Mouse (Mus musculus): ENCODE results near the gene Gli3. TPM values are rescaled to one million over a fixed set of nuclear protein-coding genes. Genes with fewer than 3 reads are reported as not detected.

Gli3 gene
- polyA plus RNA-seq, 2 experiments: 33.4 to 42.6 TPM

GRCm38 (mm10) chr13:15487334-15487733 is 24.3 kb downstream of the Gli3 start:
- no peaks in the 10 kb centered on the region for H3K27me3 ChIP-seq (ENCODE audit: control insufficient read depth, insufficient read depth, low read length)
- peaks cover 32% of the 10 kb centered on the region for H3K4me1 ChIP-seq (ENCODE audit: control insufficient read depth, insufficient read depth, low read length)
- H3K4me3 ChIP-seq (replicated peaks; ENCODE audit: low read length): no peak overlapping the region
- H3K4me2 ChIP-seq (replicated peaks; ENCODE audit: low read depth, low read length, severe bottlenecking): no peak overlapping the region
- DNase-seq (ENCODE audit: low spot score): no peak
- H3K36me3 ChIP-seq (ENCODE audit: control insufficient read depth, insufficient read depth, low read length): 0 out of 2 replicates have a peak, but pooled peaks cover 8% of the 10 kb centered on the region
- ATAC-seq (ENCODE audit: low FRiP score, low read depth): no peak
- no peak for TF ChIP-seq POLR2A (IDR thresholded peaks at IDR 0.05; ENCODE audit: borderline replicate concordance, extremely low read depth, insufficient read depth, insufficient read length)
- H3K9ac ChIP-seq (ENCODE audit: low read depth, low read length, severe bottlenecking): no peak overlapping the region
- H3K27ac ChIP-seq (replicated peaks; ENCODE audit: low read depth, low read length): no peak overlapping the region
- no peaks in the 10 kb centered on the region for H3K9me3 ChIP-seq (ENCODE audit: control insufficient read depth, low read length)
- 13% methylated on average over 7 of the region's 7 CpGs for WGBS

- 33% methylated on average over 1 of the region's 1 CpGs for WGBS
- H3K4me2 ChIP-seq (replicated peaks; ENCODE audit: low read depth, low read length, severe bottlenecking): no peak overlapping the region
- peaks cover 32% of the 10 kb centered on the region for H3K4me1 ChIP-seq (ENCODE audit: control insufficient read depth, insufficient read depth, low read length)
- H3K9me3 ChIP-seq (ENCODE audit: control insufficient read depth, low read length): no peaks in the 10 kb centered on the region
- no peak overlapping the region for H3K27ac ChIP-seq (replicated peaks; ENCODE audit: low read depth, low read length)
- TF ChIP-seq POLR2A (IDR thresholded peaks at IDR 0.05; ENCODE audit: borderline replicate concordance, extremely low read depth, insufficient read depth, insufficient read length): no peak
- no peak overlapping the region for H3K9ac ChIP-seq (ENCODE audit: low read depth, low read length, severe bottlenecking)
- no peaks in the 10 kb centered on the region for H3K27me3 ChIP-seq (ENCODE audit: control insufficient read depth, insufficient read depth, low read length)
- H3K4me3 ChIP-seq (replicated peaks; ENCODE audit: low read length): no peak overlapping the region
- DNase-seq (ENCODE audit: low spot score) (no peak), ATAC-seq (ENCODE audit: low FRiP score, low read depth) (no peak)
- 0 out of 2 replicates have a peak, but pooled peaks cover 13% of the 10 kb centered on the region for H3K36me3 ChIP-seq (ENCODE audit: control insufficient read depth, insufficient read depth, low read length)
Observed at GRCm38 (mm10) chr13:15488065-15488464, 25.0 kb downstream of the Gli3 start.

- DNase-seq (ENCODE audit: low spot score) (no peak), ATAC-seq (ENCODE audit: low FRiP score, low read depth) (no peak; the same call in 1 of the 2 replicates)
- H3K4me3 ChIP-seq (replicated peaks; ENCODE audit: low read length): no peak overlapping the region
- H3K9ac ChIP-seq (ENCODE audit: low read depth, low read length, severe bottlenecking): no peak overlapping the region
- H3K27me3 ChIP-seq (ENCODE audit: control insufficient read depth, insufficient read depth, low read length): no peaks in the 10 kb centered on the region
- H3K9me3 ChIP-seq (ENCODE audit: control insufficient read depth, low read length): no peaks in the 10 kb centered on the region
- 22% methylated on average over 4 of the region's 4 CpGs for WGBS
- no peak for TF ChIP-seq POLR2A (IDR thresholded peaks at IDR 0.05; ENCODE audit: borderline replicate concordance, extremely low read depth, insufficient read depth, insufficient read length)
- H3K36me3 ChIP-seq (ENCODE audit: control insufficient read depth, insufficient read depth, low read length): 0 out of 2 replicates have a peak, but pooled peaks cover 4% of the 10 kb centered on the region
- H3K4me2 ChIP-seq (replicated peaks; ENCODE audit: low read depth, low read length, severe bottlenecking): no peak overlapping the region
- peaks cover 31% of the 10 kb centered on the region for H3K4me1 ChIP-seq (ENCODE audit: control insufficient read depth, insufficient read depth, low read length)
- H3K27ac ChIP-seq (replicated peaks; ENCODE audit: low read depth, low read length): no peak overlapping the region
Observed at GRCm38 (mm10) chr13:15495820-15496219, 32.8 kb downstream of the Gli3 start.

- DNase-seq (ENCODE audit: low spot score): no peak
- peaks cover 27% of the 10 kb centered on the region for H3K4me1 ChIP-seq (ENCODE audit: control insufficient read depth, insufficient read depth, low read length)
Observed at GRCm38 (mm10) chr13:15498338-15498737, 35.3 kb downstream of the Gli3 start.

GRCm38 (mm10) chr13:15510925-15511324 is 47.9 kb downstream of the Gli3 start:
- H3K4me3 ChIP-seq (replicated peaks; ENCODE audit: low read length): no peak overlapping the region
- H3K4me1 ChIP-seq (ENCODE audit: control insufficient read depth, insufficient read depth, low read length): peaks cover 21% of the 10 kb centered on the region
- no peak overlapping the region for H3K27ac ChIP-seq (replicated peaks; ENCODE audit: low read depth, low read length)
- no peak for TF ChIP-seq POLR2A (IDR thresholded peaks at IDR 0.05; ENCODE audit: borderline replicate concordance, extremely low read depth, insufficient read depth, insufficient read length)
- H3K4me2 ChIP-seq (replicated peaks; ENCODE audit: low read depth, low read length, severe bottlenecking): no peak overlapping the region
- no peaks in the 10 kb centered on the region for H3K27me3 ChIP-seq (ENCODE audit: control insufficient read depth, insufficient read depth, low read length)
- H3K36me3 ChIP-seq (ENCODE audit: control insufficient read depth, insufficient read depth, low read length): no peaks in the 10 kb centered on the region
- no peak for ATAC-seq (ENCODE audit: low FRiP score, low read depth)
- no peaks in the 10 kb centered on the region for H3K9me3 ChIP-seq (ENCODE audit: control insufficient read depth, low read length)
- DNase-seq (ENCODE audit: low spot score): no peak
- H3K9ac ChIP-seq (ENCODE audit: low read depth, low read length, severe bottlenecking): no peak overlapping the region

More at GRCm38 (mm10) chr13:15498338-15498737, 35.3 kb downstream of the Gli3 start:
- no peak for ATAC-seq (ENCODE audit: low FRiP score, low read depth)
- WGBS: 68% methylated on average over 4 of the region's 4 CpGs
- no peaks in the 10 kb centered on the region for H3K9me3 ChIP-seq (ENCODE audit: control insufficient read depth, low read length)
- no peak overlapping the region for H3K27ac ChIP-seq (replicated peaks; ENCODE audit: low read depth, low read length)
- H3K36me3 ChIP-seq (ENCODE audit: control insufficient read depth, insufficient read depth, low read length): no peaks in the 10 kb centered on the region
- no peak overlapping the region for H3K4me2 ChIP-seq (replicated peaks; ENCODE audit: low read depth, low read length, severe bottlenecking)
- H3K9ac ChIP-seq (ENCODE audit: low read depth, low read length, severe bottlenecking): no peak overlapping the region
- TF ChIP-seq POLR2A (IDR thresholded peaks at IDR 0.05; ENCODE audit: borderline replicate concordance, extremely low read depth, insufficient read depth, insufficient read length): no peak
- H3K27me3 ChIP-seq (ENCODE audit: control insufficient read depth, insufficient read depth, low read length): no peaks in the 10 kb centered on the region
- no peak overlapping the region for H3K4me3 ChIP-seq (replicated peaks; ENCODE audit: low read length)

- no peak for TF ChIP-seq POLR2A (IDR thresholded peaks at IDR 0.05; ENCODE audit: borderline replicate concordance, extremely low read depth, insufficient read depth, insufficient read length)
- DNase-seq (ENCODE audit: low spot score) (no peak), ATAC-seq (ENCODE audit: low FRiP score, low read depth) (no peak)
- H3K4me3 ChIP-seq (replicated peaks; ENCODE audit: low read length): no peak overlapping the region
- H3K4me1 ChIP-seq (ENCODE audit: control insufficient read depth, insufficient read depth, low read length): peaks cover 21% of the 10 kb centered on the region
- no peak overlapping the region for H3K4me2 ChIP-seq (replicated peaks; ENCODE audit: low read depth, low read length, severe bottlenecking)
- H3K36me3 ChIP-seq (ENCODE audit: control insufficient read depth, insufficient read depth, low read length): no peaks in the 10 kb centered on the region
- no peaks in the 10 kb centered on the region for H3K9me3 ChIP-seq (ENCODE audit: control insufficient read depth, low read length)
- 65% methylated on average over 5 of the region's 5 CpGs for WGBS
- H3K27ac ChIP-seq (replicated peaks; ENCODE audit: low read depth, low read length): no peak overlapping the region
- no peak overlapping the region for H3K9ac ChIP-seq (ENCODE audit: low read depth, low read length, severe bottlenecking)
- H3K27me3 ChIP-seq (ENCODE audit: control insufficient read depth, insufficient read depth, low read length): no peaks in the 10 kb centered on the region
Observed at GRCm38 (mm10) chr13:15513114-15513513, 50.1 kb downstream of the Gli3 start.

Data from limb, embryonic 14.5 days (tissue).